Mouse (Mus musculus) right cerebral cortex, adult 18-20 months (tissue): ENCODE data around the gene Rrad.

Source experiments
- DNase-seq: peaks from one replicate; pipeline ENCODE4 v3.0.0; 2022; ENCODE audit warnings: mixed read lengths

Gene Rrad

GRCm38 (mm10) chr8:104610185-104610766 lies 20.9 kb downstream of the Rrad start:
- no peak for DNase-seq

- no peak for DNase-seq
Observed at GRCm38 (mm10) chr8:104609222-104609621, 21.9 kb downstream of the Rrad start.

- DNase-seq, result no peak
Observed at GRCm38 (mm10) chr8:104607944-104608343, 23.2 kb downstream of the Rrad start.

- DNase-seq, result no peak
Observed at GRCm38 (mm10) chr8:104606329-104606728, 24.8 kb downstream of the Rrad start.

GRCm38 (mm10) chr8:104603245-104603593 lies 27.9 kb downstream of the Rrad start:
- DNase-seq, result no peak

- DNase-seq, result peak; percentile 86
Observed at GRCm38 (mm10) chr8:104602468-104603244, 28.5 kb downstream of the Rrad start.

GRCm38 (mm10) chr8:104601941-104602371 lies 29.2 kb downstream of the Rrad start:
- DNase-seq, result no peak

GRCm38 (mm10) chr8:104601386-104601785 lies 29.7 kb downstream of the Rrad start:
- DNase-seq, result no peak

GRCm38 (mm10) chr8:104598496-104598895 lies 32.6 kb downstream of the Rrad start:
- no peak for DNase-seq

- no peak for DNase-seq
Observed at GRCm38 (mm10) chr8:104597656-104598055, 33.5 kb downstream of the Rrad start.

- no peak for DNase-seq
Observed at GRCm38 (mm10) chr8:104595773-104596536, 35.2 kb downstream of the Rrad start.

- no peak for DNase-seq
Observed at GRCm38 (mm10) chr8:104594611-104595362, 36.3 kb downstream of the Rrad start.

- no peak for DNase-seq
Observed at GRCm38 (mm10) chr8:104593536-104594325, 37.4 kb downstream of the Rrad start.

GRCm38 (mm10) chr8:104592566-104592965 lies 38.6 kb downstream of the Rrad start:
- no peak for DNase-seq

- DNase-seq, result no peak
Observed at GRCm38 (mm10) chr8:104591856-104592255, 39.3 kb downstream of the Rrad start.

GRCm38 (mm10) chr8:104591133-104591834 lies 39.8 kb downstream of the Rrad start, which contains the start of gene Pdp2:
Pdp2 (plus strand) TSS chr8:104591451.
- peak; percentile 93 for DNase-seq

GRCm38 (mm10) chr8:104590284-104590683 lies 40.8 kb downstream of the Rrad start:
- no peak for DNase-seq

GRCm38 (mm10) chr8:104584522-104584921 lies 46.6 kb downstream of the Rrad start:
- no peak for DNase-seq
